Mouse (Mus musculus) CD4-positive, CD25-positive, alpha-beta regulatory T cell, adult 4 months (primary cell): ENCODE measurements around the gene Tigit. TPM values are rescaled to one million over a fixed set of nuclear protein-coding genes. Genes with fewer than 3 reads are reported as not detected.
A peak's percentile ranks its signal among the peaks of the same experiment; 100 is the strongest.

ENCODE experiments used
- ATAC-seq: one replicate; pipeline ENCODE4 v1.8.0; 2017
- polyA plus RNA-seq, 2 experiments: library from polyadenylated mRNA; unstranded; fragments of 100-300 nt; shearing (Covaris generic); gene quantifications; one replicate each; pipeline ENCODE4 v1.2.1; 2017

The Tigit gene
- polyA plus RNA-seq, 2 experiments from 2014 or later = 309 to 452 TPM

DNA sequence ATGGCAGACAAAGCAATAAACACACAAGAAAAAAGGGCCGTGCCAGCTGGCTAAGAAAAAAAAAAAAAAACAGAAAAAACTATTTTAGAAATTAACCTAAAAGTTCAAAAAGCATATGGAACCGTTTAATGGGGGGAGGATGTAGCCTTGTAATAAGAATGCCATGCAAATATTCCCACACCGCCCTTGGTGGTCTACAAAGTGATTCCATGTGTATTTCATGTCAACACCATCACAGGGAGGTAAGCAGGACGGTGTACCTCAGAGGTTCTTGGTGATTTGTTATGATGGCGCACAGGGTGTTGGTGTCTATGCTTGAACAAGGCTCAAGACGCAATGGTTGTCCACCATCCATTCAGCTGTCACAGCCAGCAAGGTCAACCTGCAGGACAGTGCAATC is 46.6 kb downstream of the Tigit start:
- ATAC-seq = no peak

DNA sequence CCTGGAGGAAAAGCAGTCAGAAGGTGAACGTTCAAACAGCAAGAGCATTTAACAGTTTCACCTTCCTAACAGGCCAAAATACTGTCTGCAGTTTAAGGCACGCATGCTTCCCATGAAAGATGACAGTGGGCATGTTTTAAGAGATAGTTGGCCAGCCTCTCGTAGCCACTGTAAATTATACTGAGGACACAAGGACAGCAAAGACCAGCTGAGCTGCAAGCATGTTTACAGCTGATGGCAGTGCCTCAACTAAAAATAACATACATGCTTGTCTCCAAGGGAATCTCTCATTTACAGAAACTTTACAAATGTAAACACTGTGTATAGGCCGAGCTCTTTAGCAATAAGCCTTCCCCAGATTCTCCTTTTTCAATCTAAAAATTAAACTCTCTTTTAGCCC is 47.6 kb downstream of the Tigit start:
- ATAC-seq = no peak

DNA sequence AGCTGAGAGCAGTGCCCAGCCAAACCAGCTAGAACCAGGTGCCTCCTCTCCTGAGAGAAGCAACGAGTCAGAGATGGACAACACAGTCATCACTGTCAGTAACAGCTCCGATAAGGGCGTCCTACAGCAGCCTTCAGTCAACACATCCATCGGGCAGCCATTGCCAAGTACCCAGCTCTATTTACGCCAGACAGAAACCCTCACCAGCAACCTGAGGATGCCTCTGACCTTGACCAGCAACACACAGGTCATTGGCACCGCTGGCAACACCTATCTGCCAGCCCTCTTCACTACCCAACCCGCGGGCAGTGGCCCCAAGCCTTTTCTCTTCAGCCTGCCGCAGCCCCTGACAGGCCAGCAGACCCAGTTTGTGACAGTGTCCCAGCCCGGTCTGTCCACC is 53.6 kb downstream of the Tigit start:
- ATAC-seq = no peak

DNA sequence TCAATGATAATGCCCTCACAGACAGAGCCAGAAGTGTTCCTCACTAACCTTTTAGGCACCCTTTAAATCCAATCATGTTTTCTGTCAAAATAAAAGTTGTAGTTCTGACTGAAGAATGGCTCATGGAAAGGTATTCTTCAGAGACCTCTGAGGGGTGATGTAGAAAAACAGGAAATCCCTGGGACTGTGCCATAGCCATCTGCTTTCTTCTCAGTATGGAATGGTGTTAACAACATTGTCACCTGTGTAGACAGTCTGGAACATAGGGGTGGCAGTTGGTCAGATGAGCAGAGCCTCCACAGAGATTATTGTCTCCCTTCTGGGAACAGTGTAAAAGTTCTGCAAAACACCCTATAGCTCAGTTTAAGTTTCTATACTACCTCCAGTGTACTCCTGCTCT is 55.9 kb downstream of the Tigit start:
- ATAC-seq = no peak

DNA sequence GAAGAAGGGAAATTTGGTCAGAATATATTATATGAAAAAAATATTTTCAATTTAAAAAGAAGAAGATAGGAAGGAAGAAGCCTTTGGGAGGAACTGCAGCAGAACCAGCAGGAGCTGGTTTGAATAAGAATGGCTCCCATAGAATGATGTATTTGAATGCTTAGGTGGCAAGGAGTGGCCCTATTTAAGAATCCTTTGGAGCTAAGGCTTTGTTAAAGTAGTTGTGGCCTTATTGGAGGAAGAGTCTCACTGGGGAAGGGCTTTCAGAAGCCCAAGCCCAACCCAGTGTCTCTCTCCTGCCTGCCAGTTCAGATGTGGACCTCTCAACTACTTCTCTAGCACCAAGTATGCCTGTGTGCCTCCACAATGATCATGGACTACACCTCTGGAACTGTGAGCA is 56.9 kb downstream of the Tigit start:
- no peak for ATAC-seq

DNA sequence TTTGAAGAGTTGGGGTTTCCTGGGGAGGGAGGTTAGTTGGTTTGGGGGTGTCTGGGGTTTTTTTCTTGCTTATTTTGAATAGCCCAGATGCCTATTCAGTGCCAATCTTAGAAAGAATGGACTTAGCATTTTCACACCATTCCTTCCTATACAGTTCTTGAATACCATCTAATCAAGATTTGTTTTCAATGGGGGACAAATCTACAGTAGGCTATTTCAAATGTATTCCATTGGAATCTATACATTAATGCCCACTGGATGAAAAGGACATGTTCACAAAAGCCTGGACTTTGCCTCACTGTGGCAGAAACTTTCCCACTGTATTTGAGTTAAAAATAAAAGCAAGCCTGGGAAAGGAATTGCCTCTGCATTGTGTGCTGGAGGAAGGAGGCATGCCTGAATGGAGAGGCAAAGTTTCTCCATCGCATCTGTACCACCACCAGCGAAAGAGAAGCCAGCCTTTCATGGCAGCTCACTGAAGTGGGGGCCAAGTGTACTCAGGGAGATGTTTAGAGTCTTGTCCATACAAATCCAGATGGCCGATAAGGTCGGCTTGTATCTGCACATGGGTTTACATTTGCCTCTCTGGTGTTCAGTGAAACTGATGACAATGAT is 59.4 kb downstream of the Tigit start:
- ATAC-seq = no peak

DNA sequence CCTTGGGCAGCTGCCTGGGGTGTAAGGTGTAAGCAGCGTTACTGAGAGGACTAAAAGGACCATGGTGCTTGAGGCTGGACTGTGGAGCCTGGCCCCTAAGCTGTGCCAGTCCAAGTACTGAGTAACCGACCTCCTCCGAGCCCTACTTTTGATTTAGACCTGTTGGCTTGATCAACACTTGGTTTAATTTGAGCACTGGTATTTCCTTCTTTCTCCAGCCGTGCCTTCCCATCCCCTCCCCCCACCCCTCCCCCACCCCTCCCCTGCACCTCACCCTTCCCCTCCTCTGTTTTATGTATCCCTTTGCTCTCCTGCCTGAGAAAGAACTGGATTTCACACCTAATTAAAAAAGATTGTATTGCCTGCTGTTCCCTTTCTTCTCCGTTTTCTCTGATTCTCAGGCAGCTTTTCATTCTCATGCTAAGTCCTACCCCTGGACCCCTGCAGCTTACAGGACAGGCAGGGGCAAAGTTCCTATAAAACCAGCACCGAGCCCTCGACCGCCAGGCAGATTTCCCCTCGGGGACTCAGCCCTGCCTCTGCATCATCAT is 60.3 kb downstream of the Tigit start:
- no peak for ATAC-seq

DNA sequence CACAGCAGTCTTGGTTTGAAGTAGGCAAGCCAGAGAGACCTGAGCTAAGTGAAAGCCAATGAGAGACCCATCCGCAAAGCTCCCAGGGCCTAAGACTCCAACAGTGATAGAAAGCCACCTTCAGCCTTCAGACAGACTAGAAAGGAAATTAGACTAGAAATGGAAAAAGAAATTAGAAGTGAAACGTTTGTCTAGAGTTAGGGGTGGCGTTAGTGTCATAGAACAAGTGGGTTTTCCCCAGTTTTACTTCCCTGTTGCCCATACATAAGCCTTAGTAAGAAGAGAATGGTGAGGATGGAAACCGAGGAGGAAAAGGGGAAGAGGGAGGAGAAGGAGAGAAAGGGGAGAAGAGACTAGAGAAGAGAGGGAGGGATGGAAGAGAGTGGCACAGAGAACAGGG is 61.4 kb downstream of the Tigit start:
- ATAC-seq = peak; percentile 64

DNA sequence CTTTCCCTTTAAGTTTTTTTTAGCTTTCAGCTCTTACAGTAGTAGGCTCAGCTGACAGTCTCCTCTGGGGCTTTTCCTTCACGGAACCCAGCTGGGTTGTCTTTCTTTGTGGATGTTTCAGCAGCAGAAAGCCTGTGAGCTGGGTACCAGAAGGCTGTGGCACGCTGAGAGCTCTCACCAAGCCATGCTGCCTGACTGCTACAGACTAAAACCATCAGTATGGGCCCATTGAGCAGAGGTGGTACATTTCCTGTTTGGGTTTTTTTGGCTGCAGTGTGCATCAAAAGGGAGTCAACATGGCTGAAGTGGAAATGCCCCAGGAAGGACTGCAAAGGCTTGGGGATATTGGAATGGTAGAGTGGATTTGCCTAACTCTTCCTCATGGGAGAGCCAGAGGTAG is 64.2 kb downstream of the Tigit start:
- ATAC-seq = peak; percentile 49

Other genes starting within 250 kb of the Tigit start
- gene Drd3, start 89.9 kb upstream of the Tigit start, polyA plus RNA-seq = not detected
- 10 to 100 TPM; 15.6 to 17.1 TPM for gene Ccdc191, start 225.7 kb upstream of the Tigit start, polyA plus RNA-seq